Mouse (Mus musculus) forebrain, postnatal 0 days (tissue): Measurements from ENCODE around the gene A730061H03Rik. TPM values are rescaled to one million over a fixed set of nuclear protein-coding genes. Genes with fewer than 3 reads are reported as not detected.

Experiments
- ATAC-seq: fragments of 200-750 bp; cut with Nextera tagmentation; 2 replicates; pipeline ENCODE4 v1.8.0; 2017; ENCODE audit warnings: mild to moderate bottlenecking, moderate library complexity
- DNase-seq: peaks from one replicate; pipeline ENCODE4 v3.0.0-alpha.2; 2015
- H3K27ac ChIP-seq: fragments of 300-500 bp; sonication (generic); 2 replicates; pipeline ENCODE4 v1.5.1; 2014; ENCODE audit warnings: low read depth, mild to moderate bottlenecking, antibody characterized with exemption, low read length, moderate library complexity, mixed read lengths
- H3K27me3 ChIP-seq: fragments of 300-500 bp; sonication (generic); 2 replicates; pipeline ENCODE4 v1.6.1; 2014; ENCODE audit warnings: mild to moderate bottlenecking, low read length, mixed read lengths; ENCODE audit not compliant: insufficient read depth
- H3K36me3 ChIP-seq: fragments of 300-500 bp; sonication (generic); 2 replicates; pipeline ENCODE4 v1.6.1; 2014; ENCODE audit warnings: mild to moderate bottlenecking, moderate library complexity; ENCODE audit not compliant: insufficient read depth
- H3K4me1 ChIP-seq: fragments of 300-500 bp; sonication (generic); 2 replicates; pipeline ENCODE4 v1.6.1; 2014; ENCODE audit warnings: antibody characterized with exemption; ENCODE audit not compliant: insufficient read depth
- H3K4me2 ChIP-seq: fragments of 300-500 bp; sonication (generic); 2 replicates; pipeline ENCODE4 v1.6.1; 2014; ENCODE audit warnings: low read depth, mild to moderate bottlenecking, moderate library complexity
- H3K4me3 ChIP-seq: fragments of 300-500 bp; sonication (generic); 2 replicates; pipeline ENCODE4 v1.5.1; 2014; ENCODE audit warnings: low read depth, low read length, mixed read lengths
- H3K9ac ChIP-seq: fragments of 300-500 bp; sonication (generic); 2 replicates; pipeline ENCODE4 v1.6.1; 2014; ENCODE audit warnings: mild to moderate bottlenecking
- H3K9me3 ChIP-seq: fragments of 300-500 bp; sonication (generic); 2 replicates; pipeline ENCODE4 v1.6.1; 2016; ENCODE audit warnings: low read length
- CTCF ChIP-seq: sonication (generic); IDR thresholded peaks from 2 replicates; pipeline ENCODE4 v1.5.1; 2016; ENCODE audit warnings: antibody characterized with exemption, control low read depth, low read depth
- WGBS: fragments of 180-500 bp; shearing (Covaris S2); extraction: QIAGEN DNeasy Blood & Tissue Kit; methylation state at CpG from one replicate; pipeline ENCODE4 v1.1.7; 2014; 5-methylcytosine and 5-hydroxymethylcytosine counted together
- polyA plus RNA-seq: library from polyadenylated mRNA; unstranded; fragments of >200 nt; fragmentation: Nextera tagmentation; extraction: Ambion mirVana; gene quantifications from 2 replicates; pipeline ENCODE4 v1.2.1, GENCODE M21; 2015
- total RNA-seq: library from RNA; depleted of rRNA; stranded (reverse); fragments of >200 nt; gene quantifications from 2 replicates; pipeline ENCODE4 v1.2.3, GENCODE M21; 2014; rRNA removed

The A730061H03Rik gene
- total and polyA plus RNA-seq, 2 experiments from 2014 or later = not detected

DNA sequence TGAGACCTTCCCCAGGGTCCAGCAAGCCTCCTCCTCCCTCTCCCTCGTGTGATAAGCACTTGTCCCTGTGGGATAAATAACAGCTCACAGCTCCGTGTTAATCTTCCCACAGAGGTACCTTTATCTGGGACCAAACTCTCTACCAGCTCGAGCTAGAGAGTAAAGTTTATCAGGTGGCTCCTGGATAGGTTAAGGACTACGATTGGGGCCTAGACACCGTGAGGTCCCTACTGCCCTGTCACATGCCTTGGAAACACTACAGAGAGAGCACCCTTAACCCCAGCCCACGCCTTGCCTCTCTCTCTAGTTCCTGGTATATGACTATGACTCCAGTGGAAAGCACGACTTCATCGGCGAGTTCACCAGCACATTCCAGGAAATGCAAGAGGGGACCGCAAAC is 46.3 kb downstream of the A730061H03Rik start:
- Histone ChIP-seq H3K9ac (no peak overlapping the region), H3K36me3 (no peaks in the 10 kb centered on the region), H3K27ac (no peak overlapping the region), H3K4me1 (no peaks in the 10 kb centered on the region), H3K4me2 (no peak overlapping the region), H3K4me3 (no peak overlapping the region), H3K27me3 (no peaks in the 10 kb centered on the region), H3K9me3 (no peaks in the 10 kb centered on the region)
- no peak for TF ChIP-seq CTCF
- DNase-seq = no peak
- WGBS = 74% methylated on average over 10 of the region's 10 CpGs
- ATAC-seq = no peak

DNA sequence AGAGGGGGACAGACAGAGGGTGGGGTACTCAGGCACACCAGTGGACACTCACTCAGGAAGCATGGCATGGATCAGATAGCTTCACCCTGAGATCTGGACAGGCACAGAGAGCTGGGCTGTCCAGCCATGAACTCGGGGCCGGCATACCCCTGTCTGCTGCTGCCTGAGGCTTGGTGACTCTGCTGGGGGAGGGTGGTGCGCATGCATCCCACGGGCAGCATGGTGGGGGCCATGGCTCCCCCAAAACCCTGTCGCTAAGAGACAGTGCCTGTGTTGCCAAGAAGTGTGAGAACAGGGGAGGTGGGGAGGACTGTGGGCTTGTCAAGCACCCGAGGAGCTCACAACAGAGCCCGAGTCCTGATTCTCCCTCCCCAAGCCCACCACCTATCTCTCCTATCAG is 49.2 kb downstream of the A730061H03Rik start:
- peak overlapping the region; percentile 31 for H3K4me2 ChIP-seq
- H3K9me3 ChIP-seq = no peaks in the 10 kb centered on the region
- no peaks in the 10 kb centered on the region for H3K27me3 ChIP-seq
- ATAC-seq (peak; percentile 73), DNase-seq (peak; percentile 49)
- H3K27ac ChIP-seq = no peak overlapping the region
- TF ChIP-seq CTCF = no peak
- peaks cover 9% of the 10 kb centered on the region; the same call in 1 of the 2 replicates for H3K36me3 ChIP-seq
- no peaks in the 10 kb centered on the region for H3K4me1 ChIP-seq
- peak overlapping the region; percentile 33 for H3K9ac ChIP-seq
- 48% methylated on average over 7 of the region's 7 CpGs for WGBS
- H3K4me3 ChIP-seq = peak overlapping the region; percentile 16; the same call in 1 of the 2 replicates

DNA sequence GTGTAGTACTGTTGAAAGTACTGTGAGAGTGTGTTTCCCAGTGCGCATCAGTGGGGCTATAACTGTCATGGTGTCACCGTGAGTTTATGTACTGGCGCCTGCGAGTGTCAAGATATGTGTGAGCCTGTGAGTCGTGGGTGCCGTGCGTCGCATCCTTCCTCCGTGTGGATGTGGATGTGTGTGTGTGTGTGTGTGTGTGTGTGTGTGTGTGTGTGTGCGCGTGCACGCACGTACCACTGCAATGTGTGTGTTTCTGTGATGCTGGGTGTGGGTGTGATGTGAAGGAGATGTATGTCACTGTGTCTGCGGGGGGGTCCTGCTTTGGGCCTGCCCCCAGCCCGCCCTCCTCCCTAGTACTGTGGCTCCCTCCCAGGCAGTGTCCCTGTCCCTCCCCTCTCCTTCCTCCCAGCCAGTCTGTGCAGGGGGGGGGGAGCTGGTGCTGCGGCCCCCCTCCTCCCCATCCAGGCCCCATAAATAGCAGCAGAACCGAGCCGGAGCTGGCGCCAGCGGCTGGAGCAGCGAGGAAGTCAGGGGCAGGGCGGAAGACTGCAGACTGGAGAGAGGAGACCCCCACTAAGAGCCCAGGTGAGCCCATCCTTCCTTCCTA is 50.0 kb downstream of the A730061H03Rik start, which contains the start of gene Cpne6:
Gene Cpne6 (plus strand): TSS at position 321 of the 607 bp plus-strand sequence.
- DNase-seq = peak; percentile 44
- H3K27ac ChIP-seq = 0 out of 2 replicates have a peak within 1 kb of the TSS, but pooled peaks have one; percentile 10

More for the DNA sequence above, 50.0 kb downstream of the A730061H03Rik start, which contains the start of gene Cpne6:
- Histone ChIP-seq H3K9ac (peak within 1 kb of the TSS; percentile 33), H3K4me2 (peak within 1 kb of the TSS; percentile 31), H3K9me3 (no peaks in the 10 kb centered on the region), H3K36me3 (peaks cover 12% of the 10 kb centered on the region), H3K4me1 (no peaks in the 10 kb centered on the region), H3K4me3 (peak within 1 kb of the TSS; percentile 16; the same call in 1 of the 2 replicates), H3K27me3 (no peaks in the 10 kb centered on the region)
- no peak for TF ChIP-seq CTCF
- WGBS = 69% methylated on average over 21 of the region's 22 CpGs
- ATAC-seq = peak; percentile 58

Other genes starting within 250 kb of the A730061H03Rik start
- 11.9 and 14.8 TPM in 2 replicates for gene Dhrs4, start 81.6 kb downstream of the A730061H03Rik start, total RNA-seq
- gene Dhrs4, start 81.6 kb downstream of the A730061H03Rik start, polyA plus RNA-seq = 20.9 and 22.2 TPM in 2 replicates
- gene Carmil3, start 69.8 kb downstream of the A730061H03Rik start, total RNA-seq = 91.4 and 129 TPM in 2 replicates
- gene Carmil3, start 69.8 kb downstream of the A730061H03Rik start, polyA plus RNA-seq = 13.2 and 19.5 TPM in 2 replicates
- 32.5 and 39.6 TPM in 2 replicates for gene Cpne6, start 50.0 kb downstream of the A730061H03Rik start, total RNA-seq
- gene Cpne6, start 50.0 kb downstream of the A730061H03Rik start, polyA plus RNA-seq = 48.7 and 49.9 TPM in 2 replicates
- 2.0 and 2.7 TPM in 2 replicates for gene Nrl, start 35.4 kb downstream of the A730061H03Rik start, total RNA-seq
- 0.21 TPM in 1 of 2 replicates, not detected in the other for gene Nrl, start 35.4 kb downstream of the A730061H03Rik start, polyA plus RNA-seq
- 23.6 and 24.5 TPM in 2 replicates for gene Pck2, start 20.1 kb downstream of the A730061H03Rik start, total RNA-seq
- gene Pck2, start 20.1 kb downstream of the A730061H03Rik start, polyA plus RNA-seq = 9.8 and 12.5 TPM in 2 replicates
- 101 and 104 TPM in 2 replicates for gene Dcaf11, start 400 bp downstream of the A730061H03Rik start, total RNA-seq
- gene Dcaf11, start 400 bp downstream of the A730061H03Rik start, polyA plus RNA-seq = 89.4 and 103 TPM in 2 replicates
- 0.23 TPM in 1 of 2 replicates, not detected in the other for gene Fitm1, start 15.2 kb upstream of the A730061H03Rik start, total RNA-seq
- gene Fitm1, start 15.2 kb upstream of the A730061H03Rik start, polyA plus RNA-seq = 0.20 and 0.22 TPM in 2 replicates
- 136 and 138 TPM in 2 replicates for gene Psme1, start 17.7 kb upstream of the A730061H03Rik start, total RNA-seq
- gene Psme1, start 17.7 kb upstream of the A730061H03Rik start, polyA plus RNA-seq = 219 and 238 TPM in 2 replicates
- gene Emc9, start 24.9 kb upstream of the A730061H03Rik start, total RNA-seq = 25.2 and 31.5 TPM in 2 replicates
- gene Emc9, start 24.9 kb upstream of the A730061H03Rik start, polyA plus RNA-seq = 53.2 and 55.6 TPM in 2 replicates
- gene Psme2, start 30.7 kb upstream of the A730061H03Rik start, total RNA-seq = 76.2 and 137 TPM in 2 replicates
- gene Psme2, start 30.7 kb upstream of the A730061H03Rik start, polyA plus RNA-seq = 171 and 193 TPM in 2 replicates
- 13.5 and 24.2 TPM in 2 replicates for gene Rnf31, start 31.3 kb upstream of the A730061H03Rik start, total RNA-seq
- gene Rnf31, start 31.3 kb upstream of the A730061H03Rik start, polyA plus RNA-seq = 17.0 and 18.9 TPM in 2 replicates
- gene Irf9, start 43.2 kb upstream of the A730061H03Rik start, total RNA-seq = 16.8 and 18.1 TPM in 2 replicates
- 5.6 and 7.0 TPM in 2 replicates for gene Irf9, start 43.2 kb upstream of the A730061H03Rik start, polyA plus RNA-seq
- 8.5 and 9.2 TPM in 2 replicates for gene Rec8, start 57.6 kb upstream of the A730061H03Rik start, total RNA-seq
- gene Rec8, start 57.6 kb upstream of the A730061H03Rik start, polyA plus RNA-seq = 5.9 and 7.2 TPM in 2 replicates
- gene Ipo4, start 75.6 kb upstream of the A730061H03Rik start, total RNA-seq = 79.8 and 92.0 TPM in 2 replicates
- gene Ipo4, start 75.6 kb upstream of the A730061H03Rik start, polyA plus RNA-seq = 82.4 and 90.9 TPM in 2 replicates
- gene Gm49378, start 77.5 kb upstream of the A730061H03Rik start, total RNA-seq = 2.1 and 6.4 TPM in 2 replicates
- 0.97 and 1.0 TPM in 2 replicates for gene Gm49378, start 77.5 kb upstream of the A730061H03Rik start, polyA plus RNA-seq
- 26.5 and 33.4 TPM in 2 replicates for gene Tm9sf1, start 83.4 kb upstream of the A730061H03Rik start, total RNA-seq
- gene Tm9sf1, start 83.4 kb upstream of the A730061H03Rik start, polyA plus RNA-seq = 36.0 and 48.4 TPM in 2 replicates
- 0.43 and 0.46 TPM in 2 replicates for gene Tssk4, start 89.8 kb upstream of the A730061H03Rik start, total RNA-seq
- 0.22 and 0.23 TPM in 2 replicates for gene Tssk4, start 89.8 kb upstream of the A730061H03Rik start, polyA plus RNA-seq
- 50.8 and 51.5 TPM in 2 replicates for gene Mdp1, start 100.1 kb upstream of the A730061H03Rik start, total RNA-seq
- 60.0 and 63.5 TPM in 2 replicates for gene Mdp1, start 100.1 kb upstream of the A730061H03Rik start, polyA plus RNA-seq
- 19.9 and 26.9 TPM in 2 replicates for gene Gmpr2, start 111.5 kb upstream of the A730061H03Rik start, total RNA-seq
- gene Gmpr2, start 111.5 kb upstream of the A730061H03Rik start, polyA plus RNA-seq = 37.3 and 40.9 TPM in 2 replicates
- 132 and 192 TPM in 2 replicates for gene Nedd8, start 111.7 kb upstream of the A730061H03Rik start, total RNA-seq
- gene Nedd8, start 111.7 kb upstream of the A730061H03Rik start, polyA plus RNA-seq = 593 and 742 TPM in 2 replicates
- gene Tinf2, start 121.4 kb upstream of the A730061H03Rik start, total RNA-seq = 16.9 and 26.3 TPM in 2 replicates
- 18.8 and 21.5 TPM in 2 replicates for gene Tinf2, start 121.4 kb upstream of the A730061H03Rik start, polyA plus RNA-seq
- gene Tgm1, start 153.5 kb upstream of the A730061H03Rik start, total RNA-seq = 0.05 and 0.15 TPM in 2 replicates
- gene Tgm1, start 153.5 kb upstream of the A730061H03Rik start, polyA plus RNA-seq = 0.15 and 0.21 TPM in 2 replicates
- gene Rabggta, start 161.9 kb upstream of the A730061H03Rik start, total RNA-seq = 72.8 and 73.3 TPM in 2 replicates
- 49.4 and 56.9 TPM in 2 replicates for gene Rabggta, start 161.9 kb upstream of the A730061H03Rik start, polyA plus RNA-seq
- gene Dhrs1, start 185.3 kb upstream of the A730061H03Rik start, total RNA-seq = 70.4 and 83.8 TPM in 2 replicates
- gene Dhrs1, start 185.3 kb upstream of the A730061H03Rik start, polyA plus RNA-seq = 83.3 and 86.0 TPM in 2 replicates
- 23.3 and 34.7 TPM in 2 replicates for gene Nop9, start 185.3 kb upstream of the A730061H03Rik start, total RNA-seq
- gene Nop9, start 185.3 kb upstream of the A730061H03Rik start, polyA plus RNA-seq = 21.4 and 25.6 TPM in 2 replicates
- gene Cideb, start 198.1 kb upstream of the A730061H03Rik start, total RNA-seq = 0.23 and 0.43 TPM in 2 replicates
- 0.20 and 0.54 TPM in 2 replicates for gene Cideb, start 198.1 kb upstream of the A730061H03Rik start, polyA plus RNA-seq
- 0.38 TPM in 2 replicates for gene Ltb4r2, start 201.0 kb upstream of the A730061H03Rik start, total RNA-seq
- 0.65 and 1.1 TPM in 2 replicates for gene Ltb4r2, start 201.0 kb upstream of the A730061H03Rik start, polyA plus RNA-seq
- gene Ltb4r1, start 205.6 kb upstream of the A730061H03Rik start, total RNA-seq = 0.38 and 0.48 TPM in 2 replicates
- 0.90 and 0.99 TPM in 2 replicates for gene Ltb4r1, start 205.6 kb upstream of the A730061H03Rik start, polyA plus RNA-seq
- gene Adcy4, start 223.7 kb upstream of the A730061H03Rik start, total RNA-seq = 1.6 and 3.6 TPM in 2 replicates
- gene Adcy4, start 223.7 kb upstream of the A730061H03Rik start, polyA plus RNA-seq = 1.6 and 1.7 TPM in 2 replicates
- 0.46 and 0.90 TPM in 2 replicates for gene Ripk3, start 228.5 kb upstream of the A730061H03Rik start, total RNA-seq
- gene Ripk3, start 228.5 kb upstream of the A730061H03Rik start, polyA plus RNA-seq = 0.86 and 2.0 TPM in 2 replicates